Mouse (Mus musculus) CD4-positive, CD25-positive, alpha-beta regulatory T cell, adult 4 months (primary cell): Measurements from ENCODE around the gene Gm45785. TPM values are rescaled to one million over a fixed set of nuclear protein-coding genes. Genes with fewer than 3 reads are reported as not detected.

Source experiments
- ATAC-seq: one replicate; pipeline ENCODE4 v1.8.0; 2017
- polyA plus RNA-seq, 2 experiments: library from polyadenylated mRNA; unstranded; fragments of 100-300 nt; shearing (Covaris generic); gene quantifications; one replicate each; pipeline ENCODE4 v1.2.1; 2017

Gm45785 gene
- polyA plus RNA-seq, 2 experiments from 2014 or later: not detected

- ATAC-seq: peak; percentile 32
Observed at GRCm38 (mm10) chr7:140857550-140858505, 1.7 kb upstream of the Gm45785 start, which contains the start of gene Bet1l. Bet1l (minus strand) TSS chr7:140857577.

- ATAC-seq: peak; percentile 74
Observed at GRCm38 (mm10) chr7:140856785-140857549, 836 bp upstream of the Gm45785 start, which contains the start of gene Ric8a. Ric8a (plus strand) TSS chr7:140856957.

- no peak for ATAC-seq
Observed at GRCm38 (mm10) chr7:140855181-140855580, 950 bp downstream of the Gm45785 start.

- ATAC-seq: no peak
Observed at GRCm38 (mm10) chr7:140854483-140854882, 1.6 kb downstream of the Gm45785 start.

GRCm38 (mm10) chr7:140853386-140853785 lies 2.7 kb downstream of the Gm45785 start:
- no peak for ATAC-seq

DNA sequence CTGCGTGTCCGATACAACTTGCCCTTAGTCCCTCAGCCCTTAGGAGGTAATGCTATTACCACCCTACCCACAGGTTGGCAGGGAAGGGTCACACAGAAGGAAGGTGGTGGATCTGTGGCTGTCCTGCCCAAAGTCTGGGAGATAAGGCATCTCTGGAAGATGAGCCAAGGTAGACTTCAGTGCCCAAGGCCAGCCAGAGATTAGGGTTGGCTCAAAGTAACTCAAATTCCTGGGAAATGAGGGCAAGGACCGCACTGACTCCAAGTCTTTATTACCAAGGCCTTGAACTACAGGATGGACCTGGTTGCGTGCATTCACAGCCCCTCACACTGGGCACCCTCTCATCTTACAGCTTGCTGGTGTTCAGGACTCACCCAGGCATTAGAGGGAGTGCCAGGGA lies 4.2 kb downstream of the Gm45785 start:
- no peak for ATAC-seq

DNA sequence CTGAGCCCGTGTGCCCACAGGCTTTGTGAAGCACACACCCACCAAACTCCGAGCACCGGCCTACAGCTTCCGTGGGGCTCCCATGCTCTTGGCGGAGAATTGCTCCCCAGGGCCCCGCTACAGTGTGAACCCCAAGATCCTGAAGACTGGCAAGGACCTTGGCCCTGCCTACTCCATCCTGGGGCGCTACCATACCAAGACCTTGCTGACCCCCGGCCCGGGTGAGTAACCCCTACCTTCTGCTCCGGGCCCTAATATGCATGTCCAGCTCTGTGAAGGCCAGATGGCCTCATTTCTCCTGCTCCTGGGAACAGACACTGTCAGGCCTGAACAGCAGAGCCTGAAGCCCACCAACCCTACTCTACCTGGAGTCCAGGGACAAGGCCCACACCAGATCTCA lies 7.5 kb downstream of the Gm45785 start:
- ATAC-seq: no peak

DNA sequence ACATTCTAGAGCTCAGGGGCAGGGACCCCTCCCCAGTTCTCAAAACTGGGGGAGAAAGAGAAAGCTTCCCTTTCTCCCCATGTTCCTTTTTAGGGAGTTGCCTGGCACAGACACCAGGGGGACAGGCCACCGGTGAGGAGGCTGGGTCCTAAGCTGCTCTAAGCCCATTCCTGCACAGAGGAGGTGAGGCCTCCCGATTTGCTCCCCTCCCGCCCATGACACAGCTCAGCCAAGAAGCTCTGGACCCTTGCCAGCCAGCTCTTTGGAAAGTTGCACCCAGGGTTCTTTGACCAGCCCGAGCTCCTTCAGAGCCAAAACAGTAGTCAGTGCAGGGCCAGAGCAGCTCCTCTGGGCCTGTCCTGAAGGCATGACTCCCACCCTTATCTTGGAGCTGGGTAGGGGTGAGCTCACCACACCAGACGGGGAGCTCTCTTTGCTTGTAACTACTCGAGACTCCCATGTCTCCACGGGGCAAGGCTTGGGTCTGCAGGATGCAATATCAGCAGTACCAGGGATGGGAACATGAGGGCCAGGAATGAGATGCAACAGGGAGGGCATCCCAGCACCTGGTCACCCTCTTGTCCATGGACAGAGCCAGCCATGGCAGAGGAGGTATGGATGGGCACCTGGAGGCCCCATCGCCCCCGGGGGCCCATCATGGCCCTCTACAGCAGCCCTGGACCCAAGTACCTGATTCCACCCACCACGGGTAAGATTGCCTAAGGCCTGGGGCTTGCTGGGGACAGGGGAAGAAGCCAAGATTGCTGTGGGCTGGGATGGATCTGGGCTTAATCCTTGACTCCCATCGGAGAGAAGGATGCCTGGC lies 8.2 kb downstream of the Gm45785 start, which contains the start of gene Odf3:
Gene Odf3 (plus strand): TSS at position 51 of the 826 bp plus-strand sequence.
- no peak for ATAC-seq

- no peak for ATAC-seq
Observed at GRCm38 (mm10) chr7:140846676-140847075, 9.5 kb downstream of the Gm45785 start.

DNA sequence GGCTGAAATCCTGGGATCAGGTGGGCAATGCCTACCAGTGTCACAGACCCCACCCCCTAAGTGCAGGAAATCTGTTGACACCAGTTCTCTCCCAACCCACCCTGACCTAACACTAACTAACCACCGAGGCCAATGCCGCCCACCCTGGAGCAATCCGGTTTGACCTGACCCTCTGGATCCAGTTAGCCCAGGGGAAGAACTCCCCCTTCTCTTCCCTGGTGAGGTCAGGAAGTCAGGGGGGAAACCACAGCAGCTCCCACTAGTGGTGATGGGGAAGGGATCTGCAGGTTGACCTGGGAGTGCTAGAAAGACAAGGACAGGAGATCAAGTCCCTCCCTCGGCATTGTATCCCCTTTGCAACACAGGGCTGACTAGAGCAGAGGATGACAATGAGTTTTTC lies 10.4 kb downstream of the Gm45785 start:
- ATAC-seq: no peak

- peak; percentile 92 for ATAC-seq
Observed at GRCm38 (mm10) chr7:140844905-140845665, 11.0 kb downstream of the Gm45785 start, which contains the start of gene Scgb1c1. Scgb1c1 (plus strand) TSS chr7:140845547.

- no peak for ATAC-seq
Observed at GRCm38 (mm10) chr7:140843806-140844205, 12.3 kb downstream of the Gm45785 start.

DNA sequence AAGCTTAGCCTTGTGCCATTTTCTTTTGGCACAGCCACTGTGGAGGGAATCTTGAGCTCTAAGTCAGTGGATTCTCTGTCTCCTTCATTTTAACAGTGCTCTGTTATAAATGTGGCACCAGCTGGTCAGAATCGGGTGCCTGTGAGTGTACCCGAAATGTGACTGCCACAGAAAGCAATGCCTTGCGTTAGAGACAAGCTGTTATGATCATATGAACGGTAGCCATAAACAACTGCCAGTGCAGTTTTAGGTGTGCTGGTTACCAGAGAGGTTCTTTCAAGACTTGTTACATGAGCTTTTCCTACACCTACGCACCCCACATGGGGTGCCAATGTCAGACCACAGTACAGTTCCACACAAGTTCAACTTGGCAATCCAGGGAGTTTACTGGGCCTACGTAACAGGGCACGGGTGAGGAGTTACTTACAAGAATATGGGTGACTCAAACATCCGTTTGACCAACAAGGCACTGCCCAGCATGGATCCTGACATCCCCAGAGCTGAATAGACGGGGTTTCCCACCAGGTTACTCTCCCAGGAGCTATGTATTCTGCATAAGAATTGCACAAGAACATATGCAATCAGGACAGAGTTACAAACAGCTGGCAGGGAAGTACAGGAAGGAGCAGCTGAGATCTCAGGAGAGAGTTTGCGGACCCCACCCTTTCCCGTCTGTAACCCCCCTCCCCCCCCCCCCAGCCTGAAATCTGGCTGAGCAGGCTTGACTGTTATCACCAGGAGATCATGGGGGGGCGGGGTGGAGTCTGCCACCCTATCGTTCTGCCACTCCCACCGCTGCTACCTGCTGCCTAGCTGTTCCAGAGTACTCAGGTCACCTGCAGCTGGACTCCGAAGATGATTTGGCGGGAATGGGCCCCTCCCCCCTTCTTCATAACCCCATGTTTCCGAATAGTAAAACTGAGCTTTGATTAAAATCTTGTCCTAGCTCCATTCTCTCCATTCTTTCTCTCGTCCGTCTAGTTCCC lies 15.1 kb downstream of the Gm45785 start:
- no peak for ATAC-seq

- ATAC-seq: no peak
Observed at GRCm38 (mm10) chr7:140839556-140839955, 16.6 kb downstream of the Gm45785 start.

DNA sequence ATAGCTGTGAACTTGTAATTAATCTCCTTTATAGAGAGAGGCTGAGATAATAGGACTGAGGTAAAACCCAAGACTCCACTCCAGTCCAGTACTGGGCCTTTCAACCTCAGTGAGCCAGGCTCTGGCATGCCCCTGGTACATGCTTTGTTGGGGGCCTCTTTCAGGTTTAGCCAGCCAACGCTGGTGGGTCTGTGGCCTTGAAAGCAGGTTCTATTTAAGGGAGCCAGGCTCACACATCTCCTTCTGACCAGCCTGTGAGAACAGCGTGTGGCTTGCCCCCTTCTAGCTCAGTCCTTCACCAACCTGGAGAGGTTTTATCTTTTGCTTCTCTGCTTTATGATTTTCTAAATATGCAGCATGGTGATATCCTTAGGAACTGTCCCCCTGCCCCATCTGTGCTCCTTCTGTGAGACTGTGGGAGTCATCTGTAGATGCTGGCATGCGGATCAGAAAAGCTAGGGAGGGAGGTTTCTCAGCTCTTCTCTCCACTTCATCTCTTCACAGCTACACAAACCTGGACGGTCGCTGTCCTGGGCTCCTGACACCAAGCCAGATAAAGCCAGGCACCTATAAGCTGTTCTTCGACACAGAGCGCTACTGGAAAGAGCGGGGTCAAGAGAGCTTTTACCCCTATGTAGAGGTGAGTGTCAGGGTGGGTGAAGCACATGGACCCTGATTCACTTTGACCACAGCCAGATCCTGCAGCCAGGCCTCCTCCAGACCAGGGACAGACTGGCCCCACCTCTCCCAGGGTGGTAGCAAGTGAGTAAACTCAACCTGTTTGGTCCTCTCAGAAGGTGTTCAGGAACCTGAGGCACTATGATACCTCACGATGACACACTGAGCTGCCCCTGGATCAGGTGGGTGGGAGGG lies 19.7 kb downstream of the Gm45785 start:
- no peak for ATAC-seq

GRCm38 (mm10) chr7:140835758-140836087 lies 20.4 kb downstream of the Gm45785 start:
- ATAC-seq: no peak

DNA sequence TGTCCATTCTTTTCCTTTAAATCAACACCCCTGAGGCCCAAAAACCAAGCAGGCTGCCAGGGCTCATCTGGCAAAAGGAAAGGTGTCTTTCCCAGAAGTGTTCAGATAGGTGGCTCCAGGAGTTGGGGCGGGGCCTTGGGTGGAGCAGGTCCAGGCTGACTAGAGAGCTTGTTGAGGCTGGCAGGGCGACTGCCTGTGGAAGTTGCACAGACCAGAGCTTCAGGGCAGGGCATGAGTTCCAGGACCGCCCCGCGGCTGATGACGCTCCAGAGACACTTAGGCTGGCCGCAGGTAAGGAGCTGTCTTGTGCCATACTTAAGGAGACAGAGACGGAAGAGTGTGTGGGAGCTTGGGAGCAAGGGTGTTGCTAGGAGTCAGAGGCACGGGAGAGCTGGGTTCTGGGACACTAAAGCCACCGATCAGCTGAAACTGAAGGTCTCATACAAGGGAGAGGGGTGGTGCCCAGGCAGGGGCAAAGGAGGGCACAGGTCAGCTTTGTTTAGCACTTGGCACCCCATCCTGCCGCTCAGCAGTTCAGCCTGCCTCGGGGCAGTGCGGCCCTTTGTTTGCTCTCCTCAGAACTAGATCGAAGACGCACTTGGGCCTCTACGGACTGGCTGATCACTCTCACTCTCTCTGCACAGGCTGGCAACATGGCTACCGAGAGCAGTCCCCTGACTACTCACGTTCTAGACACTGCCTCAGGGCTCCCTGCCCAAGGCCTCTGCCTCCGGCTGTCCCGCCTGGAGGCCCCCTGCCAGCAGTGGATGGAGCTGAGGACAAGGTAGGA lies 21.0 kb downstream of the Gm45785 start, which contains the start of gene Urah:
Gene Urah (plus strand): TSS at position 51 of the 790 bp plus-strand sequence.
- no peak for ATAC-seq

GRCm38 (mm10) chr7:140833341-140833740 lies 22.8 kb downstream of the Gm45785 start:
- ATAC-seq: no peak
